Mouse (Mus musculus) spleen, adult 2 months (tissue): ENCODE measurements around the gene Vmn1r62. TPM values are rescaled to one million over a fixed set of nuclear protein-coding genes. Genes with fewer than 3 reads are reported as not detected.
"Not testable (repeated sequence)": the region's sequence is repeated elsewhere in the genome, so short reads cannot be mapped to it uniquely, and the experiment has no call there.

Experiments
- DNase-seq, 2 experiments: peaks; one replicate each; pipeline versions ENCODE4 v3.0.0 to v3.0.0-alpha.2; 2012 to 2021; ENCODE audit warnings: low spot score in 2 of 2, low read depth in 1 of 2
- H3K27ac ChIP-seq: fragments of 200-500 bp; 2 replicates; pipeline ENCODE4 v1.5.1; 2012; ENCODE audit warnings: low read length, inconsistent platforms; ENCODE audit not compliant: insufficient read depth
- H3K27me3 ChIP-seq: fragments of 200-500 bp; 2 replicates; pipeline ENCODE4 v1.6.1; 2012; ENCODE audit warnings: mild to moderate bottlenecking, moderate library complexity, low read length, inconsistent platforms; ENCODE audit not compliant: control insufficient read depth, insufficient read depth
- H3K36me3 ChIP-seq: fragments of 200-500 bp; 2 replicates; pipeline ENCODE4 v1.6.1; 2012; ENCODE audit warnings: mild to moderate bottlenecking, low read length, inconsistent platforms; ENCODE audit not compliant: control insufficient read depth, insufficient read depth
- H3K4me1 ChIP-seq: fragments of 200-500 bp; 2 replicates; pipeline ENCODE4 v1.6.1; 2011; ENCODE audit warnings: inconsistent platforms; ENCODE audit not compliant: control insufficient read depth, insufficient read depth, insufficient read length
- H3K4me3 ChIP-seq: fragments of 200-500 bp; 2 replicates; pipeline ENCODE4 v1.5.1; 2011; ENCODE audit warnings: mild to moderate bottlenecking, inconsistent platforms; ENCODE audit not compliant: insufficient read depth, insufficient read length; ENCODE audit errors: extremely low read depth
- WGBS: fragments of 180-500 bp; shearing (Covaris S2); methylation state at CpG from one replicate; pipeline ENCODE4 v1.1.7; 2018; 5-methylcytosine and 5-hydroxymethylcytosine counted together
- polyA plus RNA-seq: library from polyadenylated mRNA; depleted of rRNA; stranded (reverse); fragments of >200 nt; gene quantifications from 2 replicates; pipeline ENCODE4 v1.2.3, GENCODE M21; 2012; rRNA removed

The Vmn1r62 gene
- not detected in 2 replicates for polyA plus RNA-seq

DNA sequence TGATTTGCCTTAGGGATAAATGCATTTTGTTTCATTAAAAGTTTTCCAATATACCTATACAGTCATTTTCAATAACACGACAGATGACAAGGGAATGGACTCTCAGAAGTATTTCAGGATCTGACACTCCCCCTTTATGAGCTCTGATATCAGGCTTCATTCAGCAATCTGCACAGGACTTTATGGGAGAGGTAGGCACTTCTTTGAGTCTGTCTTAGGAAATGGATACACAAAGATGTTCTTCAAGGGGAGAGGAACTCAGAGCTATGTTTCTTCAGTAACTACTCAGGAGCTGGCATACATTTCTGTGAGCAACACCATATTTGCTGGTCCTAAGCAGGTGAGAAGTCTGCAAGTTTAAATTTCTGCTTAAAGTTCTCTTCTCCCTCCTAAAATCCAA, at the start of gene Vmn1r62:
Vmn1r62 (plus strand) TSS at position 301 of the 400 bp plus-strand sequence.
- not testable (repeated sequence) for H3K4me3 ChIP-seq, H3K27ac ChIP-seq, H3K36me3 ChIP-seq, DNase-seq, H3K27me3 ChIP-seq, H3K4me1 ChIP-seq
- no CpG with 5 or more reads among the region's 1 CpGs for WGBS

Other genes with a start within 250 kb of the Vmn1r62 start
- gene Vmn1r59, start 216.9 kb upstream of the Vmn1r62 start, polyA plus RNA-seq: not detected in 2 replicates
- gene Vmn2r28, start 179.7 kb upstream of the Vmn1r62 start, polyA plus RNA-seq: not detected in 2 replicates
- not detected in 2 replicates for gene Vmn1r60, start 126.3 kb upstream of the Vmn1r62 start, polyA plus RNA-seq
- not detected in 2 replicates for gene Vmn1r61, start 60.3 kb upstream of the Vmn1r62 start, polyA plus RNA-seq
- gene Vmn1r63, start 131.8 kb downstream of the Vmn1r62 start, polyA plus RNA-seq: not detected in 2 replicates
- not detected in 2 replicates for gene Vmn1r64, start 210.9 kb downstream of the Vmn1r62 start, polyA plus RNA-seq